Mouse (Mus musculus): Measurements from ENCODE around the gene Rgs10. TPM values are rescaled to one million over a fixed set of nuclear protein-coding genes. Genes with fewer than 3 reads are reported as not detected.

Gene Rgs10
- polyA plus RNA-seq, 1 experiment from 2014 or later, result 42.9 TPM

- Histone ChIP-seq H3K36me3 (ENCODE audit: control insufficient read depth, insufficient read depth, low read length) (peaks cover 10% of the 10 kb centered on the region), H3K27me3 (ENCODE audit: control insufficient read depth, insufficient read depth, low read depth, low read length) (no peaks in the 10 kb centered on the region), H3K9me3 (ENCODE audit: control insufficient read depth, low read length) (no peaks in the 10 kb centered on the region; the same call in 1 of the 2 replicates), H3K27ac (ENCODE audit: low read length) (no peak overlapping the region), H3K4me1 (replicated peaks; ENCODE audit: control insufficient read depth, insufficient read depth, low read length) (no peaks in the 10 kb centered on the region), H3K9ac (ENCODE audit: low read length) (no peak overlapping the region; the same call in 1 of the 2 replicates), H3K4me2 (ENCODE audit: low read depth, low read length) (no peak overlapping the region), H3K4me3 (ENCODE audit: low read length) (no peak overlapping the region)
- ATAC-seq (ENCODE audit: low read depth), result no peak
- 67% methylated on average over 4 of the region's 4 CpGs for WGBS
Observed at GRCm38 (mm10) chr7:128398664-128399063, 19.9 kb downstream of the Rgs10 start.

- peaks cover 9% of the 10 kb centered on the region for H3K36me3 ChIP-seq (ENCODE audit: control insufficient read depth, insufficient read depth, low read length)
- no peak overlapping the region for H3K4me3 ChIP-seq (ENCODE audit: low read length)
- no peaks in the 10 kb centered on the region for H3K27me3 ChIP-seq (ENCODE audit: control insufficient read depth, insufficient read depth, low read depth, low read length)
- H3K4me1 ChIP-seq (replicated peaks; ENCODE audit: control insufficient read depth, insufficient read depth, low read length), result peaks cover 2% of the 10 kb centered on the region; the same call in 1 of the 2 replicates
- no peak overlapping the region for H3K4me2 ChIP-seq (ENCODE audit: low read depth, low read length)
- H3K9ac ChIP-seq (ENCODE audit: low read length), result no peak overlapping the region
- no peaks in the 10 kb centered on the region; the same call in 1 of the 2 replicates for H3K9me3 ChIP-seq (ENCODE audit: control insufficient read depth, low read length)
- 57% methylated on average over 2 of the region's 2 CpGs for WGBS
- no peak for ATAC-seq (ENCODE audit: low read depth)
- no peak overlapping the region for H3K27ac ChIP-seq (ENCODE audit: low read length)
Observed at GRCm38 (mm10) chr7:128397066-128397465, 21.5 kb downstream of the Rgs10 start.

GRCm38 (mm10) chr7:128393756-128394155, 24.8 kb downstream of the Rgs10 start:
- H3K36me3 ChIP-seq (ENCODE audit: control insufficient read depth, insufficient read depth, low read length), result no peaks in the 10 kb centered on the region
- H3K4me2 ChIP-seq (ENCODE audit: low read depth, low read length), result no peak overlapping the region
- no peak overlapping the region for H3K27ac ChIP-seq (ENCODE audit: low read length)
- ATAC-seq (ENCODE audit: low read depth), result no peak
- H3K4me1 ChIP-seq (replicated peaks; ENCODE audit: control insufficient read depth, insufficient read depth, low read length), result peaks cover 12% of the 10 kb centered on the region
- H3K27me3 ChIP-seq (ENCODE audit: control insufficient read depth, insufficient read depth, low read depth, low read length), result no peaks in the 10 kb centered on the region
- no peak overlapping the region for H3K9ac ChIP-seq (ENCODE audit: low read length)
- no peak overlapping the region for H3K4me3 ChIP-seq (ENCODE audit: low read length)
- 43% methylated on average over 4 of the region's 4 CpGs for WGBS
- H3K9me3 ChIP-seq (ENCODE audit: control insufficient read depth, low read length), result no peaks in the 10 kb centered on the region

GRCm38 (mm10) chr7:128392972-128393314, 25.6 kb downstream of the Rgs10 start:
- H3K36me3 ChIP-seq (ENCODE audit: control insufficient read depth, insufficient read depth, low read length), result no peaks in the 10 kb centered on the region
- no peaks in the 10 kb centered on the region for H3K27me3 ChIP-seq (ENCODE audit: control insufficient read depth, insufficient read depth, low read depth, low read length)
- ATAC-seq (ENCODE audit: low read depth), result no peak
- 0 out of 2 replicates have a peak overlapping the region, but pooled peaks have one; percentile 27 for H3K27ac ChIP-seq (ENCODE audit: low read length)
- no peak overlapping the region for H3K4me3 ChIP-seq (ENCODE audit: low read length)
- H3K9ac ChIP-seq (ENCODE audit: low read length), result no peak overlapping the region
- no peaks in the 10 kb centered on the region for H3K9me3 ChIP-seq (ENCODE audit: control insufficient read depth, low read length)
- H3K4me1 ChIP-seq (replicated peaks; ENCODE audit: control insufficient read depth, insufficient read depth, low read length), result peaks cover 15% of the 10 kb centered on the region
- H3K4me2 ChIP-seq (ENCODE audit: low read depth, low read length), result no peak overlapping the region
- WGBS, result 33% methylated on average over 5 of the region's 5 CpGs

GRCm38 (mm10) chr7:128392071-128392971, 26.2 kb downstream of the Rgs10 start:
- Histone ChIP-seq H3K9ac (ENCODE audit: low read length) (no peak overlapping the region), H3K36me3 (ENCODE audit: control insufficient read depth, insufficient read depth, low read length) (no peaks in the 10 kb centered on the region), H3K27ac (ENCODE audit: low read length) (peak overlapping the region; percentile 19; the same call in 1 of the 2 replicates), H3K4me2 (ENCODE audit: low read depth, low read length) (no peak overlapping the region), H3K4me1 (replicated peaks; ENCODE audit: control insufficient read depth, insufficient read depth, low read length) (peaks cover 15% of the 10 kb centered on the region), H3K9me3 (ENCODE audit: control insufficient read depth, low read length) (no peaks in the 10 kb centered on the region), H3K27me3 (ENCODE audit: control insufficient read depth, insufficient read depth, low read depth, low read length) (no peaks in the 10 kb centered on the region), H3K4me3 (ENCODE audit: low read length) (no peak overlapping the region)
- ATAC-seq (ENCODE audit: low read depth), result peak; percentile 35; the same call in 1 of the 2 replicates
- WGBS, result 66% methylated on average over 18 of the region's 18 CpGs

GRCm38 (mm10) chr7:128391267-128392057, 27.1 kb downstream of the Rgs10 start:
- WGBS, result 36% methylated on average over 12 of the region's 12 CpGs

GRCm38 (mm10) chr7:128388968-128389367, 29.6 kb downstream of the Rgs10 start:
- Histone ChIP-seq H3K27me3 (ENCODE audit: control insufficient read depth, insufficient read depth, low read depth, low read length) (no peaks in the 10 kb centered on the region), H3K4me2 (ENCODE audit: low read depth, low read length) (no peak overlapping the region), H3K36me3 (ENCODE audit: control insufficient read depth, insufficient read depth, low read length) (no peaks in the 10 kb centered on the region), H3K9ac (ENCODE audit: low read length) (0 out of 2 replicates have a peak overlapping the region, but pooled peaks have one; percentile 34), H3K9me3 (ENCODE audit: control insufficient read depth, low read length) (no peaks in the 10 kb centered on the region), H3K27ac (ENCODE audit: low read length) (peak overlapping the region; percentile 49; the same call in 1 of the 2 replicates), H3K4me3 (ENCODE audit: low read length) (no peak overlapping the region), H3K4me1 (replicated peaks; ENCODE audit: control insufficient read depth, insufficient read depth, low read length) (peaks cover 15% of the 10 kb centered on the region)
- 13% methylated on average over 7 of the region's 7 CpGs for WGBS
- ATAC-seq (ENCODE audit: low read depth), result peak; percentile 94

More at GRCm38 (mm10) chr7:128391267-128392057, 27.1 kb downstream of the Rgs10 start:
- H3K4me3 ChIP-seq (ENCODE audit: low read length), result no peak overlapping the region
- H3K27me3 ChIP-seq (ENCODE audit: control insufficient read depth, insufficient read depth, low read depth, low read length), result no peaks in the 10 kb centered on the region
- no peak for ATAC-seq (ENCODE audit: low read depth)
- H3K9ac ChIP-seq (ENCODE audit: low read length), result no peak overlapping the region
- H3K27ac ChIP-seq (ENCODE audit: low read length), result 0 out of 2 replicates have a peak overlapping the region, but pooled peaks have one; percentile 19
- H3K4me2 ChIP-seq (ENCODE audit: low read depth, low read length), result no peak overlapping the region
- H3K4me1 ChIP-seq (replicated peaks; ENCODE audit: control insufficient read depth, insufficient read depth, low read length), result peaks cover 15% of the 10 kb centered on the region
- H3K36me3 ChIP-seq (ENCODE audit: control insufficient read depth, insufficient read depth, low read length), result no peaks in the 10 kb centered on the region
- no peaks in the 10 kb centered on the region for H3K9me3 ChIP-seq (ENCODE audit: control insufficient read depth, low read length)

- Histone ChIP-seq H3K4me3 (ENCODE audit: low read length) (no peak overlapping the region), H3K36me3 (ENCODE audit: control insufficient read depth, insufficient read depth, low read length) (no peaks in the 10 kb centered on the region), H3K27me3 (ENCODE audit: control insufficient read depth, insufficient read depth, low read depth, low read length) (no peaks in the 10 kb centered on the region), H3K9me3 (ENCODE audit: control insufficient read depth, low read length) (no peaks in the 10 kb centered on the region), H3K4me1 (replicated peaks; ENCODE audit: control insufficient read depth, insufficient read depth, low read length) (peaks cover 29% of the 10 kb centered on the region), H3K27ac (ENCODE audit: low read length) (no peak overlapping the region), H3K9ac (ENCODE audit: low read length) (no peak overlapping the region), H3K4me2 (ENCODE audit: low read depth, low read length) (no peak overlapping the region)
- WGBS, result 56% methylated on average over 10 of the region's 10 CpGs
- no peak for ATAC-seq (ENCODE audit: low read depth)
Observed at GRCm38 (mm10) chr7:128383726-128384463, 34.7 kb downstream of the Rgs10 start.
